Mouse (Mus musculus): ENCODE measurements around the gene Slc17a2. TPM values are rescaled to one million over a fixed set of nuclear protein-coding genes. Genes with fewer than 3 reads are reported as not detected.
A peak's percentile ranks its signal among the peaks of the same experiment; 100 is the strongest.

Gene Slc17a2
- total and polyA plus RNA-seq, 3 experiments, result not detected

- H3K36me3 ChIP-seq (replicated peaks in 1 of 2; ENCODE audit: control insufficient read depth in 1 of 2, insufficient read depth in 1 of 2, low read length in 1 of 2), result no peaks in the 10 kb centered on the region
- H3K4me1 ChIP-seq (ENCODE audit: control insufficient read depth in 1 of 2, insufficient read depth in 2 of 2), result peaks cover 3 to 45% of the 10 kb centered on the region in 2 experiments; a peak in 3 of 4 replicates
- H3K4me2 ChIP-seq (ENCODE audit: insufficient read depth, low read depth, poor library complexity, severe bottlenecking), result peak within 1 kb of the TSS; percentile 96
- no peaks in the 10 kb centered on the region for H3K27me3 ChIP-seq (replicated peaks)
- H3K79me2 ChIP-seq (replicated peaks; ENCODE audit: control insufficient read depth, extremely low read depth, insufficient read depth, poor library complexity, severe bottlenecking), result no peaks in the 10 kb centered on the region
- peak within 1 kb of the TSS; percentile 45 to 59 (median 49) for H3K4me3 ChIP-seq (replicated peaks in 1 of 3; ENCODE audit: low read depth in 2 of 3, low read length in 2 of 3, poor library complexity in 1 of 3)
- TF ChIP-seq USF1 (IDR thresholded peaks at IDR 0.05; ENCODE audit: low read depth, low read length) (no peak), GABPA (IDR thresholded peaks at IDR 0.05; ENCODE audit: insufficient replicate concordance, low read depth, low read length) (0 out of 2 replicates have a peak, but pooled peaks have one; percentile 17), MEF2A (IDR thresholded peaks at IDR 0.05; ENCODE audit: borderline replicate concordance, low read depth, low read length) (peak; percentile 54), ZMIZ1 (IDR thresholded peaks at IDR 0.05; ENCODE audit: low read depth, low read length) (peak; percentile 96), NELFE (IDR thresholded peaks at IDR 0.05; ENCODE audit: low read depth, low read length) (peak; percentile 99), MAZ (IDR thresholded peaks at IDR 0.05; ENCODE audit: low read depth, low read length) (no peak; the same call in 1 of the 2 replicates), USF2 (conservative IDR thresholded peaks at IDR 0.05; ENCODE audit: low read depth, low read length) (no peak), BHLHE40 (IDR thresholded peaks at IDR 0.05; ENCODE audit: low read depth, low read length) (peak; percentile 96), CTCF (conservative IDR thresholded peaks at IDR 0.05 in 1 of 2, IDR thresholded peaks at IDR 0.05 in 1 of 2; ENCODE audit: low read depth in 2 of 2, low read length in 2 of 2) (no peak), ZKSCAN1 (IDR thresholded peaks at IDR 0.05; ENCODE audit: borderline replicate concordance, low read depth, low read length) (no peak), NRF1 (IDR thresholded peaks at IDR 0.05; ENCODE audit: low read depth, low read length) (peak; percentile 30), MAFK (IDR thresholded peaks at IDR 0.05; ENCODE audit: insufficient replicate concordance, low read length) (no peak), POLR2AphosphoS2 (IDR thresholded peaks at IDR 0.05; ENCODE audit: low read depth, low read length) (peak; percentile 99), ZNF384 (IDR thresholded peaks at IDR 0.05; ENCODE audit: low read depth, low read length) (no peak), CHD1 (IDR thresholded peaks at IDR 0.05; ENCODE audit: low read depth, low read length) (no peak), KAT2A (IDR thresholded peaks at IDR 0.05; ENCODE audit: insufficient replicate concordance, low read length) (peak; percentile 98), UBTF (IDR thresholded peaks at IDR 0.05; ENCODE audit: low read depth, low read length) (peak; percentile 81; the same call in 1 of the 2 replicates), CHD2 (IDR thresholded peaks at IDR 0.05; ENCODE audit: low read length) (peak; percentile 64; the same call in 1 of the 2 replicates), TBP (conservative IDR thresholded peaks at IDR 0.05; ENCODE audit: low read depth, low read length) (peak; percentile 98), ELF1 (IDR thresholded peaks at IDR 0.05; ENCODE audit: low read depth, low read length) (peak; percentile 54), SMC3 (IDR thresholded peaks at IDR 0.05; ENCODE audit: low read depth, low read length) (no peak), RAD21 (IDR thresholded peaks at IDR 0.05; ENCODE audit: low read depth, low read length) (no peak), HCFC1 (IDR thresholded peaks at IDR 0.05; ENCODE audit: low read depth, low read length) (peak; percentile 66; the same call in 1 of the 2 replicates), MXI1 (IDR thresholded peaks at IDR 0.05; ENCODE audit: low read depth, low read length) (peak; percentile 95), MYC (IDR thresholded peaks at IDR 0.05; ENCODE audit: low read depth, low read length) (no peak), ZC3H11A (IDR thresholded peaks at IDR 0.05; ENCODE audit: low read depth, low read length) (no peak; the same call in 1 of the 2 replicates), ETS1 (conservative IDR thresholded peaks at IDR 0.05; ENCODE audit: low read depth, low read length) (peak; percentile 72; the same call in 1 of the 2 replicates), SIN3A (IDR thresholded peaks at IDR 0.05; ENCODE audit: low read length) (peak; percentile 99), IRF4 (IDR thresholded peaks at IDR 0.05; ENCODE audit: low read depth, low read length) (peak; percentile 90), JUN (IDR thresholded peaks at IDR 0.05; ENCODE audit: insufficient read depth, low read depth, low read length) (peak; percentile 79), PAX5 (IDR thresholded peaks at IDR 0.05; ENCODE audit: low read length) (no peak), POLR2A (IDR thresholded peaks at IDR 0.05; ENCODE audit: low read depth, low read length) (peak; percentile 73), EP300 (IDR thresholded peaks at IDR 0.05; ENCODE audit: low read length) (no peak), RCOR1 (conservative IDR thresholded peaks at IDR 0.05; ENCODE audit: low read depth, low read length) (peak; percentile 79), JUND (conservative IDR thresholded peaks at IDR 0.05; ENCODE audit: low read depth, low read length) (peak; percentile 73), E2F4 (IDR thresholded peaks at IDR 0.05; ENCODE audit: insufficient replicate concordance, low read depth, low read length) (peak; percentile 100), TCF12 (IDR thresholded peaks at IDR 0.05; ENCODE audit: low read depth, low read length) (peak; percentile 81), MAX (IDR thresholded peaks at IDR 0.05; ENCODE audit: low read length) (peak; percentile 84)
- in situ Hi-C loops (cut with MboI; ENCODE audit: low pct_ligation_motif_present, low pct_unique_long_range_greater_than_20kb, low sequenced_read_pairs) (loop anchor here (25.0 kb wide), 1 partner anchor 1724 kb away; the partner anchor contains the start of genes Hist1h2ag, Hist1h2ah, Hist1h2bj and Hist1h2bk), dilution Hi-C loops (cut with MboI; ENCODE audit: extremely low pct_ligation_motif_present, extremely low pct_unique_long_range_greater_than_20kb, low sequenced_read_pairs) (no loop called here)
- peak within 1 kb of the TSS; percentile 98 for H3K9ac ChIP-seq (ENCODE audit: insufficient read depth, low read depth)
- DNase-seq (ENCODE audit: extremely low read depth), result peak; percentile 98
- H3K9me3 ChIP-seq (replicated peaks; ENCODE audit: low read length), result no peaks in the 10 kb centered on the region
- H3K27ac ChIP-seq (ENCODE audit: insufficient read depth, low read depth), result peak within 1 kb of the TSS; percentile 97
Measured at GRCm38 (mm10) chr13:23760972-23761864, 45.6 kb upstream of the Slc17a2 start, which contains the start of gene Hist1h4a. TSS of gene Hist1h4a (minus strand) at chr13:23761230.
